Mouse (Mus musculus) G1E (cell line): Measurements from ENCODE around the gene 2310030G06Rik.

Source experiments
- CTCF ChIP-seq: IDR thresholded peaks from 2 replicates; pipeline ENCODE4 v1.5.1; 2012; ENCODE audit warnings: low read depth, low read length, inconsistent platforms, mixed read lengths
- GATA1 ChIP-seq: IDR thresholded peaks from 2 replicates; pipeline ENCODE4 v1.6.1; 2012; ENCODE audit warnings: borderline replicate concordance, low read length, inconsistent platforms, mixed read lengths
- POLR2AphosphoS5 ChIP-seq: IDR thresholded peaks from 2 replicates; pipeline ENCODE4 v1.6.1; 2012; ENCODE audit warnings: low read depth, low read length, inconsistent platforms; ENCODE audit not compliant: insufficient replicate concordance

GRCm38 (mm10) chr9:50761520-50762243 lies 15.3 kb upstream of the 2310030G06Rik start:
- TF ChIP-seq CTCF (no peak), GATA1 (no peak), POLR2AphosphoS5 (no peak)
